Mouse (Mus musculus) retina, embryonic 14.5 days (tissue): Measurements from ENCODE around the gene Csf3r.
"Not testable (repeated sequence)": the region's sequence is repeated elsewhere in the genome, so short reads cannot be mapped to it uniquely, and the experiment has no call there.

Source experiments
- DNase-seq: peaks from one replicate; pipeline ENCODE4 v3.0.0-alpha.2; 2015; ENCODE audit warnings: low spot score

Gene Csf3r

GRCm38 (mm10) chr4:126024303-126024900 lies at the start of gene Csf3r:
Csf3r (plus strand) TSS chr4:126024550.
- no peak for DNase-seq

GRCm38 (mm10) chr4:125977768-125978167 lies 46.6 kb upstream of the Csf3r start:
- DNase-seq: no peak

GRCm38 (mm10) chr4:125983279-125983678 lies 41.1 kb upstream of the Csf3r start:
- peak; percentile 68 for DNase-seq

GRCm38 (mm10) chr4:125985703-125986102 lies 38.6 kb upstream of the Csf3r start:
- DNase-seq: not testable (repeated sequence)

DNA sequence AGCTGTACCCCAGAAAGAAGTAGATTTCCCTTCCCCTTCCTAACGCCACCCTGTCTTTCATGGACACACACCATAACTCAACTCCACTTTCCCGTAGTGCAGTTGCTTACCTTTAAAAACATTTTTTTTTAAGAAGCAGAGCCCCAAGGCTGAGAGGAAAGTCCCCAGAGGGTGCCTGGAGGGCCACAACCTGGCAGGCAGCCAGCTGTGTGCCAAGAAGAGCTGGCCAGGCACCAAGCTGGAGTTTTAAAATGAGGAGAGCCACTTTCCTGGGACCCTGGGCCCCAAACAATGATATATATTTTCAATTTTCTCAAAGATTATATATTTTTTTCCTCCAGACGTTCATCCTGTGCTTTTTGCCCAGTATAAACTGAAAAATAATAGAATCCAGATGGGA lies 37.3 kb upstream of the Csf3r start:
- no peak for DNase-seq

DNA sequence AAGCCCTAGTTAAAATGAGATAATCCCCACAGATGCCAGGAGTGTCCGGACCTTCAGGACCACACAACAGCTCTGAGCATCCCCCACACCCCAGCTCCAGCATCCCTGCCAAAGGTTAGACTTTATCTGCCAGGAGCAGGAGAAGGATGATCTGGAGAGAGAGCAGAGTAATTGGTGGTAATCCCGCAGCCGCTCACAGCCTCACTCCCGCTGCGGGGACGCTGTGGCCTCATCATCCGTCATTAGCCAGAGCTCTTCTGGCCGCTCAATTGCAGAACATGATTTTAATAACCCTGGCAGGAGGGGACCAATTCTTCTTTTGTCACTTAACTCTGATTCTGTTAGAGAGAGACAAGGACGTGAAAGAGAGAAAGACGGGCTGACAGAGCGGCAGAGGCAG lies 35.3 kb upstream of the Csf3r start:
- DNase-seq: peak; percentile 65

- peak; percentile 93 for DNase-seq
These were observed 34.2 kb upstream of the Csf3r start for GRCm38 (mm10) chr4:125990143-125990542.

GRCm38 (mm10) chr4:125992206-125992605 lies 32.1 kb upstream of the Csf3r start:
- no peak for DNase-seq

DNA sequence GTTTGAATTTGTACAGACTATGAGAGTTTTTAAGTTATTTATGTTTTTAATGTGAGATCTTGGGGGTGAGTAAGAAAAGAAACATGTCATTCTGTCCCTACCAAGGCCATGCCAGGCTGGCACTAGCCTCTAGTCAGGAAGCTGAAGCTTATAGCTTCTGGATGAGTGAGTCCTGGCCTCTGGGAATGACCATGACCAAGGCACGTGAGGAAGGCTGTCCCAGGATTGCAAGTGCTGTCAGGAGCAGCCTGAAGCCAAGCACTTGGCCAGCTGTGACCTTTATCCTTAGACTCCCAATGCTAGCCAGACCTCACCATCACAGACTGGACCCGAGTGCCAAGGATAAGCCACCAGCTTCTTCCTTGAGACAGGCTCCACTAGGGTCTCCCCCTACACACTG lies 31.4 kb upstream of the Csf3r start:
- no peak for DNase-seq

DNA sequence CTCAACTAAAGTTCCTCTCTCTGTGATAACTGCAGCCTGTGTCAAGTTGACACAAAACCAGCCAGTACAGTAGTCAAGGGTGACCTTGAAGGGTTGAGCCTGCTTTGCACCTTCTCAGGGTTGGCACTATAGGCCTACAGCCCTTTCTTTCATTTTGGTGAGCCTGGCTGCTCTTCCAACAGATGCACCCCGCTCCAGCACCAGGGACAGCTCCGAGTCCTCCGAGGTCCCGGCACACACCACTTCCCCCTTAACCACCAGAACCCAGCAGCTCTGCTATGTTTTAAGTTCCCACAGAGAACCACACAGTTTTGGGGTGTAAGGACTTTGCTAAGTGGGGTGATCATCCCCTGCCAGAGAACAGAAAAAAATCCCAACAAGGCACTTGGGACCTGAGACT lies 27.8 kb upstream of the Csf3r start:
- no peak for DNase-seq

GRCm38 (mm10) chr4:125997826-125998225 lies 26.5 kb upstream of the Csf3r start:
- no peak for DNase-seq

GRCm38 (mm10) chr4:126001311-126002199 lies 22.8 kb upstream of the Csf3r start:
- DNase-seq: no peak

DNA sequence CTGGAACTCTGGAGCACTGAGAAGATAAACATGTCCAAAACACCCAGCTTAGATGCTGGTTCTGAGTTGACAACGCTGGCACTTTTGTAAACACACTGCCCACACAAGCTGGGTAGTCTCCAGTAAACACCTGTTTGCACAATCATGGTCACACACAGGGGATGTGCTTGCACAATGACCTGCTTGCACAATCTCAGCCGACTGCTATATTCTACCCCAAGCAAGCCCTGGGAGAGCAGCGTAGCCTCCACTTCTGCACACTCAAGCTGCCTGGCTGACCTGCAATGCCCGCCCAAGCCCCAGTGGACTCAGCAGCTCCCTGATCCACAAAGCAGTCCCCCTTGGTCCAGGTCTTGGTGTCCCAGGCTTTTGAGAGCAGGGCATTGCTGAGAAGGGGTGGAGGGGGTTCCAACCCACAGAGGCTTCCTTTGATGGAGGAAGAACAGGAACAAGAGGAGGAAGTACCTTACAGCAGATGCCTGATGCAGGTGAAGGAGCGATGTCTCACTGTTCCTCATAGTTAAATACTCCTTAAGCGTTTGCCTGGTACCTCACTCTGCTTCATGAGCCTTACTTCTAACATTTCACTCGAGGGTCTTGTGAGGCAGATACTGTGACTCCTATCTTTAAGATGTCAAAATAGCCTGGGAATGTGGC lies 6.5 kb upstream of the Csf3r start:
- no peak for DNase-seq

GRCm38 (mm10) chr4:126018966-126019538 lies 5.3 kb upstream of the Csf3r start:
- no peak for DNase-seq

GRCm38 (mm10) chr4:126025801-126026200 lies 1.5 kb downstream of the Csf3r start:
- DNase-seq: no peak

- no peak for DNase-seq
These were observed 3.6 kb downstream of the Csf3r start for GRCm38 (mm10) chr4:126027980-126028379.

DNA sequence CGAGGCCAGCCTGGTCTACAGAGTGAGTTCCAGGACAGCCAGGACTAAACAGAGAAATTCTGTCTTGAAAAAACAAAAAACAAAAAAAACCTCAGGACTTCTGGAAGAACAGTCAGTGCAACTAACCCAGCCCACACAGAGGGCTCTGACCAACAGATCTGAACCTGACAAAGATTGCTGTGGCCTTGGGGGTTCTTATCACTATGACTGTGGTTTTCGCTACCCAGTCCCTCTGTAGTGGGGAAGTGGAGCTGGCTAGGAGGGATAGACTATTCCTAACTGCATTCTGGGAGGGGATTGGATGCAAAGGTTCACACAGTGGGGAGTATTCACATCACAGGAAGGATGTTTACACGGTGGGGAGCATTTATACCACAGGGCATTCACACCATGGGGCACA lies 4.7 kb downstream of the Csf3r start:
- DNase-seq: no peak

- DNase-seq: no peak
These were observed 6.4 kb downstream of the Csf3r start for GRCm38 (mm10) chr4:126030705-126031104.

- no peak for DNase-seq
These were observed 11.1 kb downstream of the Csf3r start for GRCm38 (mm10) chr4:126035413-126035812.

- DNase-seq: peak; percentile 89
These were observed 22.7 kb downstream of the Csf3r start, which contains the start of gene Mrps15 for GRCm38 (mm10) chr4:126046851-126047585. Mrps15 (plus strand) TSS chr4:126046925.

DNA sequence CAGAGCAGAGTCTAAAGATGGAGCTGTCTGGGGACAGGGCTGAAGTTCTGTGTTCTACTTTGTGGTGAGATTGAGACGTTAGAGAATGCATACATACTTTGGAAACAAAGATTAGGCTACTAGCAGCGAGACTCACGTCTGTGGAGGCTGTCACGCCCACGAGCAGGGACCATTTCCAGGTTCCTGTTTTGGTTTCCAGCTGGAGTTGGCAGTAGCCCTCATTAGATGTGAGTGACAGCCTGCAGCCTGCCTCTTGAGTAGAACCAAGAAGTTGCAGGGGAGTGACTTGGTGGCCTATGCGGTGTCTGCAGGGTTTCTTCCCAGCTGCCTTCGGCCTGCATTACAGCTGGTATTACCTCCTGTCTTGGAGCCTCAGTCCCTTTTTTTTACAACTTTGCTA lies 27.3 kb downstream of the Csf3r start:
- no peak for DNase-seq
